In the genomic region with DNA sequence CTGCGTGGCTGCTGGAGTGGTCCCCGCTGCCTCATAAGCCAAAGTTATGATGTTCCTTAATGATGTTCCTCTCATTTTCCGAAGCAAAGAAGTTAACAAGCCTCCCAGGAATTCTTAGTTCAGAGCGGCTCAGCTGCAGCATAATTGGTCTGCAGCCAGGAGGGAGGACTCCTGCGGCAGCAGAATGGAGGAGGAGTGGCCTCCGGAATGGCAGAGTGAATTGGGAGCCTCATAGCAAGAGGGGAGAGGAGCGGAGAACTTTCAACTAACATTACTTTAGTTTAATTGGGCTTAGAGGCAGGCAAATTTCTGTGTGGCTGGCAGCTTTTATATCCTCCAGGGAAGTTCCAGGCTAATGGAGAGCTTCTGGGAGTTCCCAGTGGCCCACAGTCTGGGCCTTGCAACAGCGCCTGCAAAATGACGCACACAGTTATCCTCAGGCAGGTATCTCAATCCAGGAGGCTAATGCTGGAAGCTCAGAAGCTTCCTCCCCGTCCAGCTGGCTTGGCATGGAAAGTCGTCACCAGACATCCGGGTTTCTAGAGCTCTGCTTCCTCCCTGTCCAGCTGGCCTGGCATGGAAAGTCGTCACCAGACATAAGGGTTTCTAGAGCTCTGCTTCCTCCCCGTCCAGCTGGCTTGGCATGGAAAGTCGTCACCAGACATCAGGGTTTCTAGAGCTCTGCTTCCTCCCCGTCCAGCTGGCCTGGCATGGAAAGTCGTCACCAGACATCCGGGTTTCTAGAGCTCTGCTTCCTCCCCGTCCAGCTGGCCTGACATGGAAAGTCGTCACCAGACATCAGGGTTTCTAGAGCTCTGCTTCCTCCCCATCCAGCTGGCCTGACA, we compare ENCODE assay signal across 10 mouse cellular contexts. TPM values are rescaled to one million over a fixed set of nuclear protein-coding genes. Genes with fewer than 3 reads are reported as not detected.
DNase-seq lines count a peak whose midpoint lies in the region; ATAC-seq and TF ChIP-seq lines count a peak whose summit lies in the region.
"Had no signal": no experiment of that assay in that cellular context is flagged by ENCODE, and none has a peak within 500 bp of the region (broad histone marks: within the 10 kb centered on the region; RNA-seq: fewer than 3 reads in every experiment).

No protein-coding gene starts in this region.

- H3K79me2 ChIP-seq in myocyte (ENCODE audit: control insufficient read depth, insufficient read depth): no peaks in the 10 kb centered on the region

- no peaks in the 10 kb centered on the region for H3K9me3 ChIP-seq in heart, embryonic 10.5 days
- no peaks in the 10 kb centered on the region for H3K9me3 ChIP-seq in lung, embryonic 16.5 days (ENCODE audit: control insufficient read depth, low read length)
- H3K9me3 ChIP-seq: liver, embryonic 15.5 days had no signal

- no peaks in the 10 kb centered on the region for H3K27me3 ChIP-seq in heart, embryonic 10.5 days (ENCODE audit: insufficient read depth, poor library complexity, severe bottlenecking)
- no peaks in the 10 kb centered on the region for H3K27me3 ChIP-seq in lung, embryonic 16.5 days (ENCODE audit: control insufficient read depth, insufficient read depth, low read depth, low read length)
- peaks cover 10% of the 10 kb centered on the region for H3K27me3 ChIP-seq in myocyte (ENCODE audit: control insufficient read depth, insufficient read depth, insufficient read length)
- H3K27me3 ChIP-seq: liver, embryonic 15.5 days had no signal

- WGBS in heart, embryonic 10.5 days: 52% methylated on average over 20 of the region's 20 CpGs
- WGBS in lung, embryonic 16.5 days: 35% methylated on average over 20 of the region's 20 CpGs

- no peak overlapping the region for H3K4me3 ChIP-seq in heart, embryonic 10.5 days
- H3K4me3 ChIP-seq in lung, embryonic 16.5 days (ENCODE audit: low read length): no peak overlapping the region
- H3K4me3 ChIP-seq in myocyte: no peak overlapping the region
- H3K4me3 ChIP-seq: heart, adult 2 months; liver, embryonic 15.5 days had no signal

- no peak overlapping the region for H3K9ac ChIP-seq in lung, embryonic 16.5 days (ENCODE audit: low read length)
- H3K9ac ChIP-seq: liver, embryonic 15.5 days had no signal

- peak; percentile 5 to 10 for DNase-seq in heart, adult 9 months (ENCODE audit: low spot score in 2 of 2)
- DNase-seq in heart, embryonic 10.5 days (ENCODE audit: low spot score): no peak
- no peak for DNase-seq in lung, postnatal 25 days (ENCODE audit: low spot score)
- peak; percentile 39 for DNase-seq in forelimb bud, embryonic 11.5 days (ENCODE audit: low read depth, low spot score)
- DNase-seq in cerebellum, adult 11 months: no peak
- DNase-seq in adrenal gland, adult (ENCODE audit: inconsistent age in 2 of 2, low spot score in 1 of 2): no peak

- H3ac ChIP-seq in myocyte (ENCODE audit: control insufficient read depth, insufficient read length): no peak overlapping the region

- no peaks in the 10 kb centered on the region for H3K36me3 ChIP-seq in heart, embryonic 10.5 days
- no peaks in the 10 kb centered on the region for H3K36me3 ChIP-seq in lung, embryonic 16.5 days (ENCODE audit: control insufficient read depth, insufficient read depth, low read length)
- H3K36me3 ChIP-seq in myocyte (ENCODE audit: control insufficient read depth, insufficient read depth): no peaks in the 10 kb centered on the region
- H3K36me3 ChIP-seq: liver, embryonic 15.5 days had no signal

- H3K4me2 ChIP-seq in lung, embryonic 16.5 days (ENCODE audit: low read depth, low read length): peak overlapping the region; percentile 13; the same call in 1 of the 2 replicates
- peak overlapping the region; percentile 62 for H3K4me2 ChIP-seq in myocyte (ENCODE audit: low read depth)
- H3K4me2 ChIP-seq: liver, embryonic 15.5 days had no signal

- TF ChIP-seq POLR2A in myocyte (IDR thresholded peaks at IDR 0.05; ENCODE audit: insufficient read length, low read depth): no peak

- ATAC-seq in lung, embryonic 16.5 days (ENCODE audit: low read depth): 0 out of 2 replicates have a peak, but pooled peaks have one; percentile 45

- no peaks in the 10 kb centered on the region for H3K4me1 ChIP-seq in heart, embryonic 10.5 days
- H3K4me1 ChIP-seq in lung, embryonic 16.5 days (replicated peaks; ENCODE audit: control insufficient read depth, insufficient read depth, low read length): no peaks in the 10 kb centered on the region
- H3K4me1 ChIP-seq: liver, embryonic 15.5 days had no signal

- H3K27ac ChIP-seq in heart, embryonic 10.5 days: no peak overlapping the region
- no peak overlapping the region for H3K27ac ChIP-seq in lung, embryonic 16.5 days (ENCODE audit: low read length)
- H3K27ac ChIP-seq: heart, adult 2 months; liver, embryonic 15.5 days had no signal

TF ChIP-seq in myocyte, 11 proteins besides CTCF, POLR2A, EP300 and RAD21:
- TF ChIP-seq TCF3 (IDR thresholded peaks at IDR 0.05; ENCODE audit: insufficient read length, low read depth) (no peak), USF1 (IDR thresholded peaks at IDR 0.05; ENCODE audit: low read depth) (no peak), MAX (IDR thresholded peaks at IDR 0.05; ENCODE audit: low read depth) (no peak), CEBPB (IDR thresholded peaks at IDR 0.05; ENCODE audit: insufficient read depth, poor library complexity, severe bottlenecking) (no peak), POLR2AphosphoS2 (IDR thresholded peaks at IDR 0.05; ENCODE audit: insufficient read length, low read depth) (no peak), REST (IDR thresholded peaks at IDR 0.05; ENCODE audit: insufficient read depth, insufficient read length) (no peak), E2F4 (IDR thresholded peaks at IDR 0.05; ENCODE audit: insufficient read depth) (no peak), TCF12 (IDR thresholded peaks at IDR 0.05; ENCODE audit: insufficient read depth, poor library complexity, severe bottlenecking) (no peak), MYOG (IDR thresholded peaks at IDR 0.05; ENCODE audit: control insufficient read depth in 1 of 3, insufficient read depth in 1 of 3, insufficient read length in 2 of 3, low read depth in 2 of 3) (no peak), SRF (IDR thresholded peaks at IDR 0.05; ENCODE audit: control insufficient read depth, insufficient read length, low read depth) (no peak), MYOD1 (IDR thresholded peaks at IDR 0.05; ENCODE audit: control insufficient read depth in 1 of 3, insufficient read length in 2 of 3, low read depth in 2 of 3) (no peak)

RNA-seq across cellular contexts. Expression of a gene that starts 16.2 kb away (rescaled TPM):
- not detected in 2 replicates for polyA plus RNA-seq in heart, embryonic 10.5 days (2016; fragmentation: Nextera tagmentation; extraction: Ambion mirVana)
- polyA plus RNA-seq in lung, embryonic 16.5 days (2015; fragmentation: Nextera tagmentation; extraction: Ambion mirVana): not detected in 2 replicates
- not detected for polyA plus RNA-seq in myocyte (2012; fragmentation: generic; extraction: Trizol)
- polyA plus RNA-seq: heart, adult 2 months; liver, embryonic 15.5 days had no signal

RNA-seq across cellular contexts. Expression of a gene that starts 22.0 kb away (rescaled TPM):
- 110 and 166 TPM in 2 replicates for polyA plus RNA-seq in heart, embryonic 10.5 days (2016; fragmentation: Nextera tagmentation; extraction: Ambion mirVana)
- polyA plus RNA-seq in lung, embryonic 16.5 days (2015; fragmentation: Nextera tagmentation; extraction: Ambion mirVana): 116 and 125 TPM in 2 replicates
- polyA plus RNA-seq in myocyte (2012; fragmentation: generic; extraction: Trizol): 71.7 TPM

RNA-seq across cellular contexts. Expression of a gene that starts 22.0 kb away (rescaled TPM):
- 0.84 and 1.1 TPM in 2 replicates for polyA plus RNA-seq in heart, embryonic 10.5 days (2016; fragmentation: Nextera tagmentation; extraction: Ambion mirVana)
- 1.3 and 1.6 TPM in 2 replicates for polyA plus RNA-seq in lung, embryonic 16.5 days (2015; fragmentation: Nextera tagmentation; extraction: Ambion mirVana)
- not detected for polyA plus RNA-seq in myocyte (2012; fragmentation: generic; extraction: Trizol)

RNA-seq across cellular contexts. Expression of a gene that starts 50.0 kb away (rescaled TPM):
- not detected in 2 replicates for polyA plus RNA-seq in heart, embryonic 10.5 days (2016; fragmentation: Nextera tagmentation; extraction: Ambion mirVana)
- polyA plus RNA-seq in lung, embryonic 16.5 days (2015; fragmentation: Nextera tagmentation; extraction: Ambion mirVana): 0.50 and 0.59 TPM in 2 replicates
- polyA plus RNA-seq in myocyte (2012; fragmentation: generic; extraction: Trizol): not detected
- polyA plus RNA-seq: heart, adult 2 months; liver, embryonic 15.5 days had no signal

Comparison
In these comparisons a context has a peak if more than half of its experiments do, and no peak if none do; other contexts are left out.
1. DNase-seq: peak in heart, adult 9 months (2 of 2) and forelimb bud, embryonic 11.5 days (single experiment); none in heart, embryonic 10.5 days (single experiment), lung, postnatal 25 days (single experiment), cerebellum, adult 11 months (single experiment) and adrenal gland, adult (0 of 2).